18 mouse cellular contexts compared by ENCODE assay signal in genomic region chr1:154238876-154239275, GRCm38 (mm10). TPM values are rescaled to one million over a fixed set of nuclear protein-coding genes. Genes with fewer than 3 reads are reported as not detected.
DNase-seq lines count a peak whose midpoint lies in the region; ATAC-seq and TF ChIP-seq lines count a peak whose summit lies in the region.
"Had no signal": no experiment of that assay in that cellular context is flagged by ENCODE, and none has a peak within 500 bp of the region (broad histone marks: within the 10 kb centered on the region; RNA-seq: fewer than 3 reads in every experiment).

No protein-coding gene starts in this region.

- H3K79me2 ChIP-seq in liver, adult 2 months (ENCODE audit: control insufficient read depth, insufficient read depth, low read length), result no peaks in the 10 kb centered on the region

- DNase-seq in forebrain, embryonic 14.5 days (ENCODE audit: low spot score), result peak; percentile 23
- DNase-seq in forebrain, embryonic 10.5 days (ENCODE audit: extremely low spot score, low spot score), result no peak
- peak; percentile 35 for DNase-seq in liver, adult 2 months (ENCODE audit: extremely low read depth, low read depth, low spot score)
- peak; percentile 16 for DNase-seq in ES-E14 (ENCODE audit: low read depth, low spot score)
- DNase-seq in embryo, embryonic 10.5 days (ENCODE audit: low spot score), result peak; percentile 22
- DNase-seq in spleen, postnatal 10 days (ENCODE audit: low spot score in 2 of 2), result no peak
- DNase-seq in right cerebral cortex, adult 18-20 months, result no peak
- DNase-seq: adrenal gland, postnatal 36 days; cerebellum, adult 18-20 months; thymus, postnatal 25 days had no signal

- no peaks in the 10 kb centered on the region for H3K36me3 ChIP-seq in forebrain, embryonic 14.5 days (ENCODE audit: control insufficient read depth, insufficient read depth, low read length)
- H3K36me3 ChIP-seq in forebrain, embryonic 10.5 days (replicated peaks), result no peaks in the 10 kb centered on the region
- H3K36me3 ChIP-seq in liver, adult 2 months (ENCODE audit: control insufficient read depth, insufficient read depth, low read length), result no peaks in the 10 kb centered on the region
- no peaks in the 10 kb centered on the region for H3K36me3 ChIP-seq in liver, embryonic 12.5 days
- no peaks in the 10 kb centered on the region for H3K36me3 ChIP-seq in ES-E14 (ENCODE audit: control insufficient read depth, insufficient read depth, low read length, poor library complexity, severe bottlenecking)
- H3K36me3 ChIP-seq: embryonic facial prominence, embryonic 15.5 days; stomach, embryonic 15.5 days had no signal

- H3K9ac ChIP-seq in forebrain, embryonic 14.5 days (ENCODE audit: low read length), result no peak overlapping the region
- no peak overlapping the region for H3K9ac ChIP-seq in liver, adult 2 months (ENCODE audit: low read depth, low read length)
- no peak overlapping the region for H3K9ac ChIP-seq in liver, embryonic 12.5 days
- H3K9ac ChIP-seq in ES-E14 (ENCODE audit: insufficient read depth, low read depth, low read length, poor library complexity, severe bottlenecking), result no peak overlapping the region
- H3K9ac ChIP-seq: embryonic facial prominence, embryonic 15.5 days; stomach, embryonic 15.5 days had no signal

- no peaks in the 10 kb centered on the region for H3K4me1 ChIP-seq in forebrain, embryonic 14.5 days (ENCODE audit: control insufficient read depth, insufficient read depth, low read length)
- H3K4me1 ChIP-seq in forebrain, embryonic 10.5 days, result peaks cover 4% of the 10 kb centered on the region; the same call in 1 of the 2 replicates
- no peaks in the 10 kb centered on the region for H3K4me1 ChIP-seq in liver, adult 2 months (ENCODE audit: control insufficient read depth, insufficient read depth, low read length)
- H3K4me1 ChIP-seq in liver, embryonic 12.5 days, result no peaks in the 10 kb centered on the region
- no peaks in the 10 kb centered on the region for H3K4me1 ChIP-seq in ES-E14 (ENCODE audit: control insufficient read depth in 2 of 2, insufficient read depth in 2 of 2, low read length in 2 of 2, poor library complexity in 1 of 2)
- H3K4me1 ChIP-seq: embryonic facial prominence, embryonic 15.5 days; stomach, embryonic 15.5 days had no signal

- no peak overlapping the region for H3K4me3 ChIP-seq in forebrain, embryonic 14.5 days (ENCODE audit: low read depth, low read length)
- H3K4me3 ChIP-seq in forebrain, embryonic 10.5 days, result no peak overlapping the region
- H3K4me3 ChIP-seq in liver, adult 2 months (ENCODE audit: insufficient read depth, low read depth, low read length), result no peak overlapping the region
- H3K4me3 ChIP-seq in liver, embryonic 12.5 days, result no peak overlapping the region
- H3K4me3 ChIP-seq in ES-E14 (ENCODE audit: insufficient read depth in 1 of 2, low read depth in 1 of 2, low read length in 2 of 2, poor library complexity in 1 of 2, severe bottlenecking in 1 of 2), result no peak overlapping the region
- H3K4me3 ChIP-seq: embryonic facial prominence, embryonic 15.5 days; stomach, embryonic 15.5 days had no signal

- TF ChIP-seq POLR2A in liver, adult 2 months (IDR thresholded peaks at IDR 0.05; ENCODE audit: extremely low read depth, insufficient read depth, low read length), result no peak

- ATAC-seq in forebrain, embryonic 14.5 days, result no peak
- ATAC-seq in liver, embryonic 12.5 days, result no peak
- ATAC-seq: forebrain, embryonic 16.5 days; inflammation-experienced regulatory T-cells, adult 6 months had no signal

- TF ChIP-seq CTCF in liver, adult 2 months (IDR thresholded peaks at IDR 0.05; ENCODE audit: low read depth, low read length), result peak; percentile 48

- in situ Hi-C loops in ES-E14 (cut with MboI; ENCODE audit: low sequenced_read_pairs in 2 of 2, unreplicated experiment in 2 of 2), result no loop called here

- no peaks in the 10 kb centered on the region for H3K27me3 ChIP-seq in forebrain, embryonic 14.5 days (replicated peaks; ENCODE audit: control insufficient read depth, insufficient read depth, low read length)
- H3K27me3 ChIP-seq in forebrain, embryonic 10.5 days (ENCODE audit: poor library complexity, severe bottlenecking), result no peaks in the 10 kb centered on the region
- no peaks in the 10 kb centered on the region for H3K27me3 ChIP-seq in liver, adult 2 months (ENCODE audit: control insufficient read depth, insufficient read depth, low read length)
- no peaks in the 10 kb centered on the region for H3K27me3 ChIP-seq in liver, embryonic 12.5 days (replicated peaks)
- H3K27me3 ChIP-seq: embryonic facial prominence, embryonic 15.5 days; stomach, embryonic 15.5 days had no signal

- H3K27ac ChIP-seq in forebrain, embryonic 14.5 days (ENCODE audit: low read depth, low read length), result no peak overlapping the region
- H3K27ac ChIP-seq in forebrain, embryonic 10.5 days, result no peak overlapping the region
- H3K27ac ChIP-seq in liver, adult 2 months (replicated peaks; ENCODE audit: insufficient read depth, low read depth, low read length), result no peak overlapping the region
- no peak overlapping the region for H3K27ac ChIP-seq in liver, embryonic 12.5 days
- H3K27ac ChIP-seq in ES-E14 (ENCODE audit: insufficient read depth, low read depth, low read length, poor library complexity, severe bottlenecking), result no peak overlapping the region
- H3K27ac ChIP-seq: embryonic facial prominence, embryonic 15.5 days; stomach, embryonic 15.5 days had no signal

- no peaks in the 10 kb centered on the region for H3K9me3 ChIP-seq in forebrain, embryonic 14.5 days (replicated peaks; ENCODE audit: control insufficient read depth, low read length)
- H3K9me3 ChIP-seq in forebrain, embryonic 10.5 days, result no peaks in the 10 kb centered on the region
- H3K9me3 ChIP-seq in liver, embryonic 12.5 days (replicated peaks), result no peaks in the 10 kb centered on the region
- H3K9me3 ChIP-seq in ES-E14 (ENCODE audit: control insufficient read depth, insufficient read depth, low read depth, low read length), result no peaks in the 10 kb centered on the region
- H3K9me3 ChIP-seq: embryonic facial prominence, embryonic 15.5 days; stomach, embryonic 15.5 days had no signal

- no peak overlapping the region for H3K4me2 ChIP-seq in forebrain, embryonic 14.5 days (ENCODE audit: low read length)
- H3K4me2 ChIP-seq in liver, embryonic 12.5 days, result no peak overlapping the region
- H3K4me2 ChIP-seq: embryonic facial prominence, embryonic 15.5 days; stomach, embryonic 15.5 days had no signal

TF ChIP-seq in ES-E14, 5 proteins besides CTCF, POLR2A, EP300 and RAD21:
- no peak for TF ChIP-seq CHD2 (IDR thresholded peaks at IDR 0.05; ENCODE audit: low read depth, low read length)
- TF ChIP-seq ZC3H11A (IDR thresholded peaks at IDR 0.05; ENCODE audit: borderline replicate concordance, low read depth, low read length), result 0 out of 2 replicates have a peak, but pooled peaks have one; percentile 52

RNA-seq across cellular contexts. Expression of gene Zfp648, which starts 37.9 kb away (rescaled TPM):
- 0.30 and 0.41 TPM in 2 replicates for polyA plus RNA-seq in forebrain, embryonic 14.5 days (2014; fragmentation: Nextera tagmentation; extraction: Ambion mirVana)
- 0.10 TPM in 1 of 2 replicates, not detected in the other for polyA plus RNA-seq in forebrain, embryonic 10.5 days (2016; fragmentation: Nextera tagmentation; extraction: Ambion mirVana)
- not detected in 2 replicates for total RNA-seq in liver, adult 2 months (2014; rRNA removed)
- not detected in 2 replicates for polyA plus RNA-seq in liver, adult 2 months (2012; rRNA removed)
- polyA plus RNA-seq in liver, embryonic 12.5 days (2016; fragmentation: Nextera tagmentation; extraction: Ambion mirVana), result 0.08 TPM in 2 replicates
- total RNA-seq in ES-E14 (2012; rRNA removed), result not detected in 2 replicates
- total RNA-seq: neutrophil, adult 5-6 weeks had no signal
- polyA plus RNA-seq: C2C12; heart, postnatal 0 days; inflammation-experienced regulatory T-cells, adult 6 months; stomach, embryonic 15.5 days had no signal

Comparison
In these comparisons a context has a peak if more than half of its experiments do, and no peak if none do; other contexts are left out.
1. DNase-seq: peak in forebrain, embryonic 14.5 days (single experiment), liver, adult 2 months (single experiment), ES-E14 (single experiment) and embryo, embryonic 10.5 days (single experiment); none in forebrain, embryonic 10.5 days (single experiment), spleen, postnatal 10 days (0 of 2) and right cerebral cortex, adult 18-20 months (single experiment).